Comparison of ENCODE assay signal across 15 mouse cellular contexts in the genomic region with DNA sequence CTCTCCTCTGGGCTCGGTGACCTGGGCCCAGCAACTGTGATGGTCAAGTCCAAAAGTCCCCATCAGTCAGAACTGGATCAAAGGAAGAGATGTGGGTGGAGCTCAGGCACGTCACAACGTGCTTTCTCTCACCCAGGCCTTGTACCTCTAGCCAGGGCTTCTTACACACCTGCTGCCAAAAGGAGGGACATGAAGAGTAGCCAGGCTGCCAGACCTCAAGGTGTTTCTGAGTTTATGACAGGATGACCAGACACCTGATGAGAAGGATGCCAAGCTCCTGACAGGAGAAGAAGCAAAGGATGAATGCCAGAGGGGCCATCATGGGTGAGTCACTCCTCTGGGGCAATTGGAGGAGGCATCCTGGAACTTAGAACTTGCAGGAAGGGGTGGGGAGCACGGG.
DNase-seq lines count a peak whose midpoint lies in the region; ATAC-seq and TF ChIP-seq lines count a peak whose summit lies in the region.
"Had no signal": no experiment of that assay in that cellular context is flagged by ENCODE, and none has a peak within 500 bp of the region (broad histone marks: within the 10 kb centered on the region; RNA-seq: fewer than 3 reads in every experiment).

No protein-coding gene starts in this region.

- no peak overlapping the region for H3K4me2 ChIP-seq in kidney, embryonic 15.5 days
- H3K4me2 ChIP-seq in stomach, postnatal 0 days (replicated peaks; ENCODE audit: low read depth): no peak overlapping the region

- DNase-seq in heart, adult 11 months: peak; percentile 96
- DNase-seq in heart, adult 9 months (ENCODE audit: low spot score in 2 of 2): no peak
- DNase-seq in kidney, postnatal 14 days: no peak
- peak; percentile 19 for DNase-seq in thymus, postnatal 14 days
- DNase-seq in thymus, postnatal 36 days: no peak
- no peak for DNase-seq in stomach, postnatal 0 days (ENCODE audit: low spot score)
- no peak for DNase-seq in left cerebral cortex, adult 2 months (ENCODE audit: extremely low spot score in 1 of 2, low spot score in 2 of 2)
- DNase-seq: cerebellum, adult 11 months; forebrain, postnatal 0 days; gastrocnemius, postnatal 25 days; kidney, adult 11 months; layer of hippocampus, adult 9-11 months; retina, postnatal 1 day had no signal

- no peaks in the 10 kb centered on the region for H3K27me3 ChIP-seq in kidney, embryonic 15.5 days
- no peaks in the 10 kb centered on the region for H3K27me3 ChIP-seq in stomach, postnatal 0 days (ENCODE audit: control insufficient read depth, insufficient read depth, low read length)

- no peak for TF ChIP-seq CTCF in stomach, postnatal 0 days (IDR thresholded peaks at IDR 0.05; ENCODE audit: low read depth)
- TF ChIP-seq CTCF in left cerebral cortex, adult 2 months (IDR thresholded peaks at IDR 0.05): no peak

- no peaks in the 10 kb centered on the region for H3K36me3 ChIP-seq in kidney, embryonic 15.5 days
- no peaks in the 10 kb centered on the region for H3K36me3 ChIP-seq in stomach, postnatal 0 days (ENCODE audit: control insufficient read depth, insufficient read depth, low read length)

- peaks cover 48% of the 10 kb centered on the region for H3K4me1 ChIP-seq in kidney, embryonic 15.5 days
- peaks cover 19% of the 10 kb centered on the region for H3K4me1 ChIP-seq in stomach, postnatal 0 days (replicated peaks; ENCODE audit: control insufficient read depth, insufficient read depth)

- H3K27ac ChIP-seq in kidney, embryonic 15.5 days: peak overlapping the region; percentile 85
- peak overlapping the region; percentile 81; the same call in 1 of the 2 replicates for H3K27ac ChIP-seq in stomach, postnatal 0 days (replicated peaks)
- H3K27ac ChIP-seq in left cerebral cortex, adult 2 months: no peak overlapping the region
- H3K27ac ChIP-seq: liver, embryonic 14.5 days had no signal

- TF ChIP-seq EP300 in stomach, postnatal 0 days (optimal IDR thresholded peaks at IDR 0.05): no peak

- 64% methylated on average over 4 of the region's 4 CpGs for WGBS in kidney, embryonic 15.5 days
- WGBS in stomach, postnatal 0 days: 53% methylated on average over 4 of the region's 4 CpGs

- no peak overlapping the region for H3K9ac ChIP-seq in kidney, embryonic 15.5 days
- H3K9ac ChIP-seq in stomach, postnatal 0 days (ENCODE audit: low read length): no peak overlapping the region
- H3K9ac ChIP-seq: forebrain, postnatal 0 days; liver, embryonic 14.5 days had no signal

- no peak overlapping the region for H3K4me3 ChIP-seq in kidney, embryonic 15.5 days (replicated peaks)
- H3K4me3 ChIP-seq in stomach, postnatal 0 days (ENCODE audit: low read depth, low read length): no peak overlapping the region
- H3K4me3 ChIP-seq in left cerebral cortex, adult 2 months: no peak overlapping the region

- ATAC-seq in kidney, embryonic 15.5 days (replicated peaks; ENCODE audit: low FRiP score): no peak
- ATAC-seq in stomach, postnatal 0 days (ENCODE audit: low FRiP score, low TSS enrichment): no peak

- intact Hi-C loops in left cerebral cortex, adult 2 months (cut with DNase I): no loop called here

- no peaks in the 10 kb centered on the region for H3K9me3 ChIP-seq in kidney, embryonic 15.5 days (replicated peaks)
- no peaks in the 10 kb centered on the region for H3K9me3 ChIP-seq in stomach, postnatal 0 days (ENCODE audit: control insufficient read depth, low read length)

Comparison
In these comparisons a context has a peak if more than half of its experiments do, and no peak if none do; other contexts are left out.
1. DNase-seq: peak in heart, adult 11 months (single experiment) and thymus, postnatal 14 days (single experiment); none in heart, adult 9 months (0 of 2), kidney, postnatal 14 days (single experiment), thymus, postnatal 36 days (0 of 2), stomach, postnatal 0 days (single experiment) and left cerebral cortex, adult 2 months (0 of 2).